8 mouse cellular contexts compared by ENCODE assay signal in genomic region chr1:191153052-191153451, GRCm38 (mm10). TPM values are rescaled to one million over a fixed set of nuclear protein-coding genes. Genes with fewer than 3 reads are reported as not detected.
DNase-seq lines count a peak whose midpoint lies in the region; ATAC-seq lines count a peak whose summit lies in the region.

No protein-coding gene starts in this region.

- H3K4me3 ChIP-seq in midbrain, embryonic 11.5 days (ENCODE audit: low read depth, low read length), result no peak overlapping the region
- no peak overlapping the region for H3K4me3 ChIP-seq in midbrain, embryonic 13.5 days (replicated peaks)
- H3K4me3 ChIP-seq in heart, embryonic 13.5 days, result no peak overlapping the region

- H3K4me2 ChIP-seq in midbrain, embryonic 11.5 days, result no peak overlapping the region
- H3K4me2 ChIP-seq in midbrain, embryonic 13.5 days (replicated peaks), result no peak overlapping the region
- H3K4me2 ChIP-seq in heart, embryonic 13.5 days, result no peak overlapping the region

- 16% methylated on average over 4 of the region's 4 CpGs for WGBS in midbrain, embryonic 11.5 days
- WGBS in midbrain, embryonic 13.5 days, result 19% methylated on average over 4 of the region's 4 CpGs
- WGBS in heart, embryonic 13.5 days, result 14% methylated on average over 4 of the region's 4 CpGs

- no peaks in the 10 kb centered on the region for H3K9me3 ChIP-seq in midbrain, embryonic 11.5 days (ENCODE audit: control insufficient read depth, low read length)
- H3K9me3 ChIP-seq in midbrain, embryonic 13.5 days, result peaks cover 11% of the 10 kb centered on the region; the same call in 1 of the 2 replicates
- peaks cover 8% of the 10 kb centered on the region; the same call in 1 of the 2 replicates for H3K9me3 ChIP-seq in heart, embryonic 13.5 days

- H3K4me1 ChIP-seq in midbrain, embryonic 11.5 days (ENCODE audit: control insufficient read depth, insufficient read depth, low read length), result no peaks in the 10 kb centered on the region
- H3K4me1 ChIP-seq in midbrain, embryonic 13.5 days (replicated peaks), result no peaks in the 10 kb centered on the region
- peaks cover 12% of the 10 kb centered on the region for H3K4me1 ChIP-seq in heart, embryonic 13.5 days

- no peak for ATAC-seq in midbrain, embryonic 11.5 days (ENCODE audit: low FRiP score)
- ATAC-seq in midbrain, embryonic 13.5 days, result no peak
- ATAC-seq in heart, embryonic 13.5 days (ENCODE audit: extremely low read depth, insufficient number of reproducible peaks, low FRiP score, low TSS enrichment), result no peak

- H3K27me3 ChIP-seq in midbrain, embryonic 11.5 days (ENCODE audit: control insufficient read depth, insufficient read depth, low read length), result no peaks in the 10 kb centered on the region
- H3K27me3 ChIP-seq in midbrain, embryonic 13.5 days, result no peaks in the 10 kb centered on the region
- no peaks in the 10 kb centered on the region for H3K27me3 ChIP-seq in heart, embryonic 13.5 days (replicated peaks)

- no peaks in the 10 kb centered on the region for H3K36me3 ChIP-seq in midbrain, embryonic 11.5 days (ENCODE audit: control insufficient read depth, insufficient read depth, low read length)
- H3K36me3 ChIP-seq in midbrain, embryonic 13.5 days, result no peaks in the 10 kb centered on the region
- H3K36me3 ChIP-seq in heart, embryonic 13.5 days, result no peaks in the 10 kb centered on the region

- H3K9ac ChIP-seq in midbrain, embryonic 11.5 days (ENCODE audit: low read length), result no peak overlapping the region
- no peak overlapping the region for H3K9ac ChIP-seq in midbrain, embryonic 13.5 days (replicated peaks)
- no peak overlapping the region for H3K9ac ChIP-seq in heart, embryonic 13.5 days

- H3K27ac ChIP-seq in midbrain, embryonic 11.5 days (ENCODE audit: low read depth, low read length), result no peak overlapping the region
- no peak overlapping the region for H3K27ac ChIP-seq in midbrain, embryonic 13.5 days
- peak overlapping the region; percentile 85; the same call in 1 of the 2 replicates for H3K27ac ChIP-seq in heart, embryonic 13.5 days (replicated peaks)

- DNase-seq in midbrain, embryonic 11.5 days (ENCODE audit: low spot score, missing footprints), result peak; percentile 89
- peak; percentile 61 for DNase-seq in R1 (ENCODE audit: low read depth, low spot score)
- peak; percentile 50 to 64 for DNase-seq in cerebellum, postnatal 25 days
- DNase-seq in layer of hippocampus, postnatal 25 days (ENCODE audit: extremely low spot score in 1 of 2, low spot score in 1 of 2), result peak; percentile 16 to 34
- peak; percentile 58 for DNase-seq in mesoderm, embryonic 11.5 days (ENCODE audit: low read depth, low spot score)
- DNase-seq in thymus, postnatal 14 days, result peak; percentile 34

RNA-seq across cellular contexts. Expression of gene Fam71a, which starts 11.6 kb away (rescaled TPM):
- not detected in 2 replicates for polyA plus RNA-seq in midbrain, embryonic 11.5 days (2014; fragmentation: Nextera tagmentation; extraction: Ambion mirVana)
- polyA plus RNA-seq in midbrain, embryonic 13.5 days (2015; fragmentation: Nextera tagmentation; extraction: Ambion mirVana), result not detected in 2 replicates
- not detected in 2 replicates for polyA plus RNA-seq in heart, embryonic 13.5 days (2015; fragmentation: Nextera tagmentation; extraction: Ambion mirVana)
- total RNA-seq in layer of hippocampus, postnatal 25 days (2021), result not detected

RNA-seq across cellular contexts. Expression of gene Batf3, which starts 55.4 kb away (rescaled TPM):
- polyA plus RNA-seq in midbrain, embryonic 11.5 days (2014; fragmentation: Nextera tagmentation; extraction: Ambion mirVana), result 2.9 and 3.5 TPM in 2 replicates
- 1.3 and 1.5 TPM in 2 replicates for polyA plus RNA-seq in midbrain, embryonic 13.5 days (2015; fragmentation: Nextera tagmentation; extraction: Ambion mirVana)
- polyA plus RNA-seq in heart, embryonic 13.5 days (2015; fragmentation: Nextera tagmentation; extraction: Ambion mirVana), result 3.5 and 4.3 TPM in 2 replicates
- 1 to 10 TPM in 1 of 2 experiments, under 1 TPM in 1; 0.96 to 1.1 TPM for total RNA-seq in layer of hippocampus, postnatal 25 days (2021)

Comparison
In these comparisons a context has a peak if more than half of its experiments do, and no peak if none do; other contexts are left out.
1. DNase-seq: peak in every context shown above with its lines; median percentile 89 in midbrain, embryonic 11.5 days; 61 in R1; 58 in mesoderm, embryonic 11.5 days; 57 in cerebellum, postnatal 25 days; 34 in thymus, postnatal 14 days; 25 in layer of hippocampus, postnatal 25 days.